Mouse (Mus musculus): ENCODE results near the gene Tgfbr1. TPM values are rescaled to one million over a fixed set of nuclear protein-coding genes. Genes with fewer than 3 reads are reported as not detected.
A peak's percentile ranks its signal among the peaks of the same experiment; 100 is the strongest.

The Tgfbr1 gene
- polyA plus RNA-seq (2014; fragmentation: Nextera tagmentation; extraction: Ambion mirVana), result 45.0 and 48.2 TPM in 2 replicates

DNA sequence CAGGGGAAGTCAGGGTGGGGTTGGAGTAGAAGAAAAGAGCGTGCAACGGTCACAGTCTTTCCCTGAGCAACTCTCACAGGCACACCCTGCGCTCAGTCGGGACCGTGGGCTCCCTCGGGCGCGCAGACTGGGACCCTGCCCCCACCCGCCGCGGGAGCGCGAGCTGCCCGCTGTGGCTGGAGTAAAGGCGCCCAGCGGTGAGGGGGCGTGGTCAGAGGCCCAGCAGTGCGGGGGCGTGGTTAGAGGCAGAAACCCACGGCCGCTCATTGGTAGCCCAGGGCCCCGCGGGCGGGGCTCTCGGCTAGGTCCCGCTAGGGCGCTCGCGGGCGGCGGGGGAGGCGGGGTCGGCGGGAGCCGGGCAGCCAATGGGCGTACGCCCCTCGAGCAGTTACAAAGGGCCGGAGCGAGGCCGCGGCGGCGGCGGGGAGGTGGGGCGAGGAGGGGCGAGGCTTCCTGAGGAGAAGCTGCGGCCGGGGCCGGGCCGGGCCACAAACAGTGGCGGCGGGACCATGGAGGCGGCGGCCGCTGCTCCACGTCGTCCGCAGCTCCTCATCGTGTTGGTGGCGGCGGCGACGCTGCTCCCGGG, at the start of gene Tgfbr1:
Tgfbr1 (plus strand) TSS at position 420 of the 586 bp plus-strand sequence.
- Histone ChIP-seq H3K4me3 (ENCODE audit: low read depth, low read length) (peak within 1 kb of the TSS; percentile 94), H3K27ac (ENCODE audit: low read length) (peak within 1 kb of the TSS; percentile 91), H3K9ac (replicated peaks; ENCODE audit: low read depth, low read length) (peak within 1 kb of the TSS; percentile 86), H3K9me3 (ENCODE audit: control insufficient read depth, low read depth, low read length) (no peaks in the 10 kb centered on the region), H3K27me3 (ENCODE audit: control insufficient read depth, insufficient read depth, low read length) (no peaks in the 10 kb centered on the region), H3K4me2 (replicated peaks; ENCODE audit: low read depth, low read length) (peak within 1 kb of the TSS; percentile 71), H3K4me1 (ENCODE audit: control insufficient read depth, insufficient read depth, low read length) (peaks cover 15% of the 10 kb centered on the region), H3K36me3 (ENCODE audit: control insufficient read depth, insufficient read depth, low read length) (no peaks in the 10 kb centered on the region)
- ATAC-seq (ENCODE audit: insufficient number of reproducible peaks, insufficient read depth, low FRiP score, low read depth), result peak; percentile 99
- under 1% methylated on average over 55 of the region's 65 CpGs for WGBS

DNA sequence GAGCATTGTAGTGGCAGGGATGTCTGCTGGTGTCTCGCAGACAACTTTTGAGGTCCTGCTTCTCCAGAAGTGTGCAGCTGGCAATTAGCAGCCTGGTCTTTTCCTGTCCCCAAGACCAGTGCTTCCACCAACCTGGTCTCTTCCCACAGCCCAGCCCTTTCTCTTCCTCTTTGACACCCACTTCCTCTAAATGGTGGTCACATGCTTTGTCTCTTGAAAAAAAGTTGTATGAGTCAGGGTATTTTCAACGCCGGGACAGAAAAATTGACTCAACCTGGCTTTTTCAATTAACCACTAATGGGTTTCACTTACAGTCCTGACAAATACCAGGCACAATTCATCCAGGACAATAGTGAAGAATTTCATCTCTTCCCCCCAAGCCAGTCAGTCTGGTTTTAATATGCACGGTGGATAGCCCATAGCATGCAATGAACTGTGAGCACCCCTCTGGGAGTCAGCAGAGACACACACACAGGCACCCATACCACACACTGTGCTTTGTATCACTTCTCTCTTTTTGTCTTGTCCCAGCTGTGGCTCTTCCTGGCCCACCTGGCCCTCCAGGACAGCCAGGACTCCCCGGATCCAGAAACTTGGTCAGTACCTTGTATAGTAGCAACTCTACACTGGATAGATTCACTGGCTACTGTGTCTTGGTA, 49.6 kb upstream of the Tgfbr1 start:
- H3K36me3 ChIP-seq (ENCODE audit: control insufficient read depth, insufficient read depth, low read length), result no peaks in the 10 kb centered on the region
- no peak for ATAC-seq (ENCODE audit: insufficient number of reproducible peaks, insufficient read depth, low FRiP score, low read depth)
- no peak overlapping the region for H3K9ac ChIP-seq (replicated peaks; ENCODE audit: low read depth, low read length)
- 54% methylated on average over 5 of the region's 5 CpGs for WGBS
- H3K9me3 ChIP-seq (ENCODE audit: control insufficient read depth, low read depth, low read length), result peaks cover 4% of the 10 kb centered on the region; the same call in 1 of the 2 replicates
- no peaks in the 10 kb centered on the region for H3K27me3 ChIP-seq (ENCODE audit: control insufficient read depth, insufficient read depth, low read length)
- H3K4me2 ChIP-seq (replicated peaks; ENCODE audit: low read depth, low read length), result no peak overlapping the region
- no peak overlapping the region for H3K4me3 ChIP-seq (ENCODE audit: low read depth, low read length)
- no peaks in the 10 kb centered on the region for H3K4me1 ChIP-seq (ENCODE audit: control insufficient read depth, insufficient read depth, low read length)
- H3K27ac ChIP-seq (ENCODE audit: low read length), result no peak overlapping the region

DNA sequence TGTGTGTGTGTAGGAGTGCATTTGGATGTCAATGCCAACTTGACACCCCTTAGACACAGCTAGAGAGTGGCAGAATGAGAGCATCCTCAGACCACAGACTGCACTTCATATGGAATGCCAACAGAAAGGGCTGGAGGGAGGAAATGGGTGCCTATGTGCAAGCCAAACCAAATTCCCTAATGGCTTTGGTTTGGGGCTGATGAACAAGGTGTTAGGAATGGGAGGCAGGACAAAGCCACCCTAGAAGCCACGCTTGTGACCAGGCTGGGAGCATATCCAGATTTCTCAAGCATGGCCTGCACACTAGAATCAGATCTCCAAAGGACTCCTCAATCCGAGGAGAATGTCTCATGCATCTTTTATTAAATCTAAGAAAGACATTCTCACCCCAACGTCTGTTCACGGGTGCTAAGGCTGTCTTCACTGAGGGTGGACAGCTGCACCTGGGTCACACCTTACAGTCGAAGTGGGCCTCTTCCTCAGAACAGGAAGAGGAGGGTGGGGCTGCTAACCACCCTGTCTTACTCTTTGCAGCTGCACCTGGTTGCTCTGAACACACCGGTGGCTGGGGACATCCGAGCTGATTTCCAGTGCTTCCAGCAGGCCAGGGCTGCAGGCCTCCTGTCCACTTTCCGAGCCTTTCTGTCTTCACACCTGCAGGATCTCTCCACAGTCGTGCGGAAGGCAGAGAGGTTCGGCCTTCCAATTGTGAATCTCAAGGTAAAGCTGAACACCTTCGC, 43.0 kb upstream of the Tgfbr1 start:
- WGBS, result 84% methylated on average over 12 of the region's 12 CpGs
- H3K36me3 ChIP-seq (ENCODE audit: control insufficient read depth, insufficient read depth, low read length), result no peaks in the 10 kb centered on the region
- no peaks in the 10 kb centered on the region for H3K4me1 ChIP-seq (ENCODE audit: control insufficient read depth, insufficient read depth, low read length)
- ATAC-seq (ENCODE audit: insufficient number of reproducible peaks, insufficient read depth, low FRiP score, low read depth), result no peak
- H3K4me3 ChIP-seq (ENCODE audit: low read depth, low read length), result no peak overlapping the region
- H3K9ac ChIP-seq (replicated peaks; ENCODE audit: low read depth, low read length), result no peak overlapping the region
- H3K27ac ChIP-seq (ENCODE audit: low read length), result no peak overlapping the region
- no peaks in the 10 kb centered on the region for H3K9me3 ChIP-seq (ENCODE audit: control insufficient read depth, low read depth, low read length)
- no peaks in the 10 kb centered on the region for H3K27me3 ChIP-seq (ENCODE audit: control insufficient read depth, insufficient read depth, low read length)
- no peak overlapping the region for H3K4me2 ChIP-seq (replicated peaks; ENCODE audit: low read depth, low read length)

- Histone ChIP-seq H3K9me3 (ENCODE audit: control insufficient read depth, low read depth, low read length) (no peaks in the 10 kb centered on the region), H3K4me3 (ENCODE audit: low read depth, low read length) (no peak overlapping the region), H3K9ac (replicated peaks; ENCODE audit: low read depth, low read length) (no peak overlapping the region), H3K4me1 (ENCODE audit: control insufficient read depth, insufficient read depth, low read length) (no peaks in the 10 kb centered on the region), H3K36me3 (ENCODE audit: control insufficient read depth, insufficient read depth, low read length) (no peaks in the 10 kb centered on the region), H3K4me2 (replicated peaks; ENCODE audit: low read depth, low read length) (no peak overlapping the region), H3K27me3 (ENCODE audit: control insufficient read depth, insufficient read depth, low read length) (no peaks in the 10 kb centered on the region), H3K27ac (ENCODE audit: low read length) (no peak overlapping the region)
- 59% methylated on average over 6 of the region's 6 CpGs for WGBS
- peak; percentile 53; the same call in 1 of the 2 replicates for ATAC-seq (ENCODE audit: insufficient number of reproducible peaks, insufficient read depth, low FRiP score, low read depth)
Observed at GRCm38 (mm10) chr4:47310812-47311211, 42.2 kb upstream of the Tgfbr1 start.

GRCm38 (mm10) chr4:47311467-47311866, 41.6 kb upstream of the Tgfbr1 start:
- H3K27me3 ChIP-seq (ENCODE audit: control insufficient read depth, insufficient read depth, low read length), result no peaks in the 10 kb centered on the region
- H3K36me3 ChIP-seq (ENCODE audit: control insufficient read depth, insufficient read depth, low read length), result no peaks in the 10 kb centered on the region
- no peaks in the 10 kb centered on the region for H3K9me3 ChIP-seq (ENCODE audit: control insufficient read depth, low read depth, low read length)
- H3K4me3 ChIP-seq (ENCODE audit: low read depth, low read length), result no peak overlapping the region
- H3K4me1 ChIP-seq (ENCODE audit: control insufficient read depth, insufficient read depth, low read length), result no peaks in the 10 kb centered on the region
- H3K27ac ChIP-seq (ENCODE audit: low read length), result no peak overlapping the region
- no peak overlapping the region for H3K4me2 ChIP-seq (replicated peaks; ENCODE audit: low read depth, low read length)
- 89% methylated on average over 6 of the region's 6 CpGs for WGBS
- no peak overlapping the region for H3K9ac ChIP-seq (replicated peaks; ENCODE audit: low read depth, low read length)
- no peak for ATAC-seq (ENCODE audit: insufficient number of reproducible peaks, insufficient read depth, low FRiP score, low read depth)

DNA sequence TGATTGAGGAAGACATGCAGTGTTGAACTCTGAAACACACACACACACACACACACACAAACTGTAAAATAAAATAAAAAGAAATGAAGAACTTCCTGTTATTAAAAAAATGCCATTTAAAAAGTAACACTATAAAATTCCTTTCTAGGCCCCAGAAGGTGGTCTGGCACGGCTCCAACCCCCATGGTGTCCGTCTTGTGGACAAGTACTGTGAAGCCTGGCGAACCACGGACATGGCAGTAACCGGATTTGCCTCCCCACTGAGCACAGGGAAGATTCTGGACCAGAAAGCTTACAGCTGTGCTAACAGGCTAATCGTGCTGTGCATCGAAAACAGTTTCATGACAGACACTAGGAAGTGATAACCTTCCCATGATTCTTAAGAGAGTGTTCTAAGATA, 41.1 kb upstream of the Tgfbr1 start:
- whole genome bisulfite sequencing, result 63% methylated on average over 7 of the region's 7 CpGs
- H3K4me2 ChIP-seq (replicated peaks; ENCODE audit: low read depth, low read length), result no peak overlapping the region
- H3K9ac ChIP-seq (replicated peaks; ENCODE audit: low read depth, low read length), result no peak overlapping the region
- ATAC-seq (ENCODE audit: insufficient number of reproducible peaks, insufficient read depth, low FRiP score, low read depth), result no peak
- H3K9me3 ChIP-seq (ENCODE audit: control insufficient read depth, low read depth, low read length), result no peaks in the 10 kb centered on the region
- no peak overlapping the region for H3K27ac ChIP-seq (ENCODE audit: low read length)
- no peaks in the 10 kb centered on the region for H3K4me1 ChIP-seq (ENCODE audit: control insufficient read depth, insufficient read depth, low read length)
- no peaks in the 10 kb centered on the region for H3K27me3 ChIP-seq (ENCODE audit: control insufficient read depth, insufficient read depth, low read length)
- H3K36me3 ChIP-seq (ENCODE audit: control insufficient read depth, insufficient read depth, low read length), result no peaks in the 10 kb centered on the region
- no peak overlapping the region for H3K4me3 ChIP-seq (ENCODE audit: low read depth, low read length)

GRCm38 (mm10) chr4:47312676-47313075, 40.3 kb upstream of the Tgfbr1 start:
- Histone ChIP-seq H3K9me3 (ENCODE audit: control insufficient read depth, low read depth, low read length) (no peaks in the 10 kb centered on the region), H3K4me1 (ENCODE audit: control insufficient read depth, insufficient read depth, low read length) (no peaks in the 10 kb centered on the region), H3K36me3 (ENCODE audit: control insufficient read depth, insufficient read depth, low read length) (no peaks in the 10 kb centered on the region), H3K4me2 (replicated peaks; ENCODE audit: low read depth, low read length) (no peak overlapping the region), H3K4me3 (ENCODE audit: low read depth, low read length) (no peak overlapping the region), H3K27me3 (ENCODE audit: control insufficient read depth, insufficient read depth, low read length) (no peaks in the 10 kb centered on the region), H3K9ac (replicated peaks; ENCODE audit: low read depth, low read length) (no peak overlapping the region), H3K27ac (ENCODE audit: low read length) (no peak overlapping the region)
- WGBS, result 63% methylated on average over 14 of the region's 14 CpGs
- no peak for ATAC-seq (ENCODE audit: insufficient number of reproducible peaks, insufficient read depth, low FRiP score, low read depth)

DNA sequence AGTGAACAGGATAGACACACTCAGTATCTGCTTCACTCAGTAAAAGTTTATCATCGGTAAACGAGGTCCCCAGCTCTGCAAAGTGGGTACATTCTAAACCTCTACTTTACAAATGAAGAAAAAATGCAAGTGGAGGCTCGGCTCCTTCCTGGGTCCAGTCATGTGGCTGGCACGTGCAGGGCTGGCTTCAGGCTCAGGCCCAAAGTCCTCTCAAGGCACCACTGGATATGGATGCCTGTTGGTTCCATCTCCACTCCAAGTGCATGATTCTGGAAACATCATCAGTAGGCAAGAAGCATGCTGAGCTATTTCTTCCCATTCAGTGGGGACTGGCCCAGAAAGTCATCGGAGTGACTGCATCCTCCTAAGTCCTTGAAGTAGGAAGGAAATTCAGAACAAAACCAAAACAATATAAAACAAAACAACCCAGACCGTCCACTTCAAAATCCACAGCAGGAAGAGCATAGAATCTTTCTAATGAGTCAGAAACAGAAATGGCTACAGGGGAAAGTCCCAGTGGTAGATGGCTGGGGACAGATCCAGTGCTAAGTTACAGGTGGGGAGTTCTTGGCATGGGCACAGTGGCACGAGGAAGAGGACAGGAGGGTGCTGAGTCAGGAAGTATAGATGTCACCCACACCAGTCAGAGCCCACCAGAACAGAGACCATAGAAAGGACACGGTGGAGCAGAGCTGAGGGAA, 39.2 kb upstream of the Tgfbr1 start:
- H3K9ac ChIP-seq (replicated peaks; ENCODE audit: low read depth, low read length), result no peak overlapping the region
- no peak overlapping the region for H3K4me3 ChIP-seq (ENCODE audit: low read depth, low read length)
- no peak overlapping the region for H3K4me2 ChIP-seq (replicated peaks; ENCODE audit: low read depth, low read length)
- ATAC-seq (ENCODE audit: insufficient number of reproducible peaks, insufficient read depth, low FRiP score, low read depth), result no peak
- no peak overlapping the region for H3K27ac ChIP-seq (ENCODE audit: low read length)
- H3K27me3 ChIP-seq (ENCODE audit: control insufficient read depth, insufficient read depth, low read length), result no peaks in the 10 kb centered on the region
- 88% methylated on average over 8 of the region's 8 CpGs for WGBS
- no peaks in the 10 kb centered on the region for H3K4me1 ChIP-seq (ENCODE audit: control insufficient read depth, insufficient read depth, low read length)
- no peaks in the 10 kb centered on the region for H3K9me3 ChIP-seq (ENCODE audit: control insufficient read depth, low read depth, low read length)
- no peaks in the 10 kb centered on the region for H3K36me3 ChIP-seq (ENCODE audit: control insufficient read depth, insufficient read depth, low read length)
